Mouse (Mus musculus) heart, adult 2 months (tissue): ENCODE measurements around the gene Mmp24. TPM values are rescaled to one million over a fixed set of nuclear protein-coding genes. Genes with fewer than 3 reads are reported as not detected.

Experiments used
- DNase-seq, 2 experiments: peaks; one replicate each; pipeline ENCODE4 v3.0.0; 2021
- H3K27ac ChIP-seq: fragments of 200-600 bp; 2 replicates; pipeline ENCODE4 v1.8.1; 2022
- H3K27me3 ChIP-seq: fragments of 200-500 bp; 2 replicates; pipeline ENCODE4 v1.6.1; 2012; ENCODE audit warnings: mild to moderate bottlenecking, low read length, inconsistent platforms, mixed read lengths; ENCODE audit not compliant: control insufficient read depth, insufficient read depth
- H3K36me3 ChIP-seq: fragments of 200-500 bp; 2 replicates; pipeline ENCODE4 v1.6.1; 2012; ENCODE audit warnings: low read length, inconsistent platforms; ENCODE audit not compliant: control insufficient read depth, insufficient read depth
- H3K4me1 ChIP-seq: fragments of 200-500 bp; 2 replicates; pipeline ENCODE4 v1.6.1; 2011; ENCODE audit warnings: low read length; ENCODE audit not compliant: control insufficient read depth, insufficient read depth
- H3K4me3 ChIP-seq: fragments of 200-600 bp; 2 replicates; pipeline ENCODE4 v1.8.1; 2022
- H3K79me2 ChIP-seq: fragments of 200-500 bp; replicated peaks from 2 replicates; pipeline ENCODE4 v1.6.1; 2012; ENCODE audit warnings: mild to moderate bottlenecking, inconsistent platforms, low read length, moderate library complexity, mixed read lengths; ENCODE audit not compliant: control insufficient read depth, insufficient read depth
- H3K9ac ChIP-seq: fragments of 200-500 bp; 2 replicates; pipeline ENCODE4 v1.6.1; 2012; ENCODE audit warnings: low read depth, mild to moderate bottlenecking, control low read depth, inconsistent platforms, low read length, mixed read lengths
- CTCF ChIP-seq: fragments of 200-600 bp; IDR thresholded peaks from 2 replicates; pipeline ENCODE4 v1.8.1; 2022; ENCODE audit warnings: antibody characterized with exemption, mild to moderate bottlenecking, moderate library complexity
- EP300 ChIP-seq: fragments of 200-500 bp; IDR thresholded peaks from 2 replicates; pipeline ENCODE4 v1.6.1; 2011; ENCODE audit warnings: low read depth, low read length, control low read depth; ENCODE audit not compliant: insufficient read depth
- POLR2A ChIP-seq: fragments of 200-500 bp; IDR thresholded peaks from 2 replicates; pipeline ENCODE4 v1.6.1; 2011; ENCODE audit warnings: mild to moderate bottlenecking, low read depth, low read length, control low read depth; ENCODE audit not compliant: insufficient read depth
- WGBS: fragments of 180-500 bp; shearing (Covaris S2); methylation state at CpG from one replicate; pipeline ENCODE4 v1.1.7; 2018; 5-methylcytosine and 5-hydroxymethylcytosine counted together
- intact Hi-C: fragments of 180-260 bp; cut with DNase I; formaldehyde crosslinking; loops from one replicate; pipeline ENCODE4 v1.15.1; 2025
- polyA plus RNA-seq: library from polyadenylated mRNA; depleted of rRNA; stranded (reverse); fragments of >200 nt; gene quantifications from 2 replicates; pipeline ENCODE4 v1.2.3, GENCODE M21; 2012
- total RNA-seq, 2 experiments: library from RNA; stranded (reverse); gene quantifications; 2 replicates each; pipeline ENCODE4 v1.2.3; 2021

The Mmp24 gene
- total and polyA plus RNA-seq, 3 experiments: not detected

DNA sequence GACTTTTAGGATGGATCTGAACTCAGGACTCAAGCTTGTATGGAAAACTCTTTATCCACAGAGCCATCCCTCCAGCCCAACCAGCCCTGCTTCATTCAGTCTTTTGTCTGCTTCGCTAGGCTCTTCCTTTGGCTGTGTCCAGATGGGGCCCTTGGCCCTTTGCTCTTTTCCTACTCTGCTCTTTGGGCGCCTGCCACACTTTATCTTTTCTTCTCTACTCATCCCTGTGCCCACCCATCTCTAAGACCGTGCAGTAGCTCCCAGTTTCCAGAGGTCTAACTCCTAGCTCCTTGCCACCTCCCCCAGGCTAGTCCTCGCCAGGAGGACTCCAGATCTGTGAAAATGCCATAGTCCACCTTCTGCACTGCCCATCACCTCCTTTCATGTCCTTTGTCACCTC is 1.5 kb upstream of the Mmp24 start:
- WGBS: 52% methylated on average over 4 of the region's 4 CpGs
- DNase-seq: no peak
- intact Hi-C loops: no loop called here
- Histone ChIP-seq H3K4me1 (no peaks in the 10 kb centered on the region), H3K36me3 (no peaks in the 10 kb centered on the region), H3K9ac (no peak overlapping the region), H3K27me3 (peaks cover 11% of the 10 kb centered on the region), H3K79me2 (no peaks in the 10 kb centered on the region), H3K4me3 (no peak overlapping the region), H3K27ac (no peak overlapping the region)
- TF ChIP-seq CTCF (no peak), POLR2A (no peak), EP300 (no peak)

DNA sequence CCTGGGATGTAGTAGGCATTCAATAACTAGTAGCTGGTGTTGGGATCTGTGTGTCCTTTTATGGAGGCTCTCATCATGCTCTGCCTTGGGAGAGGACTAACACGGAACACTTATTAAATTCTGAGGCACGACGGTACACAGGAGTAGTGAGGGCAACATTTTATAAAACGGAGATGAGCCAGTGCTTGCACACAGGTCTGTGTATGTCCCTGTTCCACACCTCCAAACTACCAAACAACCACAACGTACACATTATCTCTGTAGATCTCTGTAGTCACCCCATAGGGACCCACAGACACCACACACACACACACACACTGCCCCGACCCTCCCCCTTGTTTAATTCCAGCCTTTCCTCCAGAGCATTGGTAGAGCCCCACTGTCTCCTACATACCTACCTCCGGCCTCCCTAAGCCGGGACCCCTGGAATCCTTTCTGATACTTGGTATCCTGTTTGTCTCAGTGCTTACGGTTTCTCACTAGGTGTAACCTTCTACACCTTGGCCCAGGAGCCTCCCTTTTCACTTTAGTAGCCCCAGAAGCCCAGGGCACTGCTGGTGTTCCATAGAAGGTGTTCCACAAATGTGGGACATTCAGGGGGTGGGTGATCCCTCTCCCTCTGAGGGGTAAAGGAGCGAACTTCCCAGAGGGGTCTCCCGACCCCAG is 748 bp upstream of the Mmp24 start:
- intact Hi-C loops: no loop called here
- TF ChIP-seq POLR2A: no peak
- no peak for TF ChIP-seq EP300
- TF ChIP-seq CTCF: no peak
- Histone ChIP-seq H3K79me2 (no peaks in the 10 kb centered on the region), H3K27me3 (peaks cover 11% of the 10 kb centered on the region), H3K4me3 (no peak overlapping the region), H3K27ac (no peak overlapping the region), H3K36me3 (no peaks in the 10 kb centered on the region), H3K4me1 (no peaks in the 10 kb centered on the region), H3K9ac (no peak overlapping the region)
- 51% methylated on average over 11 of the region's 11 CpGs for WGBS
- DNase-seq: no peak

DNA sequence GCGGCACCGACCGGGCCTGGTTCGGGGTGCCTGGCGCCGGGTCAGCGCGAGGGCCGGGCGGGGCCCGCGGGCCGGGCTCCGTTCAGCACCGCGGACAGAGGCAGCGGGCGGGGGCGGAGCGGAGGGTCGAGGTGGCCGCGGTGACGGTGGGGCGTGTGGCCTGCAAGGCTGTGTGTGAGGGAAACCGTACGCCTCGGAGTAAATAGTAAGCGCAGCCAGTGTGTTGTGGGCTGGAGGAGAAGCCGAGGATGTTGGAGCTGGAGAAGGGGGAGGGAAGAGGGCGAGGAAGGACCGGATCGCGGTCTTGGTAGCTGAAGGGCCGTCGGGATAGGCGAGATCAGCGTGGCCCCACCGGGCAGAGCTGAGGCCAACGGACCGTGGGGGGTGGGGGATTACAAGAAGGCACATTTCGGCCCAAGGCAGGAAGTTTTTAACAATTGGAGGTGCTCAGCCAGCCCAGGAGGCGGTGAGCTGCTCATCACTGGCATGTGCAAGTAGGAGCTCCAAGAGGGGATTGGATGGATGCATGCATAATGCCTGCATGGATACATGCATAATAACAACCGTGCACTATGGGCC is 632 bp downstream of the Mmp24 start:
- H3K36me3 ChIP-seq: no peaks in the 10 kb centered on the region
- WGBS: 2% methylated on average over 42 of the region's 44 CpGs
- intact Hi-C loops: no loop called here
- no peak overlapping the region for H3K4me3 ChIP-seq
- no peaks in the 10 kb centered on the region for H3K79me2 ChIP-seq
- H3K9ac ChIP-seq: no peak overlapping the region
- no peak overlapping the region for H3K27ac ChIP-seq
- DNase-seq: peak; percentile 39 to 74
- TF ChIP-seq EP300 (no peak), POLR2A (no peak), CTCF (no peak)
- H3K27me3 ChIP-seq: peaks cover 11% of the 10 kb centered on the region
- H3K4me1 ChIP-seq: no peaks in the 10 kb centered on the region

DNA sequence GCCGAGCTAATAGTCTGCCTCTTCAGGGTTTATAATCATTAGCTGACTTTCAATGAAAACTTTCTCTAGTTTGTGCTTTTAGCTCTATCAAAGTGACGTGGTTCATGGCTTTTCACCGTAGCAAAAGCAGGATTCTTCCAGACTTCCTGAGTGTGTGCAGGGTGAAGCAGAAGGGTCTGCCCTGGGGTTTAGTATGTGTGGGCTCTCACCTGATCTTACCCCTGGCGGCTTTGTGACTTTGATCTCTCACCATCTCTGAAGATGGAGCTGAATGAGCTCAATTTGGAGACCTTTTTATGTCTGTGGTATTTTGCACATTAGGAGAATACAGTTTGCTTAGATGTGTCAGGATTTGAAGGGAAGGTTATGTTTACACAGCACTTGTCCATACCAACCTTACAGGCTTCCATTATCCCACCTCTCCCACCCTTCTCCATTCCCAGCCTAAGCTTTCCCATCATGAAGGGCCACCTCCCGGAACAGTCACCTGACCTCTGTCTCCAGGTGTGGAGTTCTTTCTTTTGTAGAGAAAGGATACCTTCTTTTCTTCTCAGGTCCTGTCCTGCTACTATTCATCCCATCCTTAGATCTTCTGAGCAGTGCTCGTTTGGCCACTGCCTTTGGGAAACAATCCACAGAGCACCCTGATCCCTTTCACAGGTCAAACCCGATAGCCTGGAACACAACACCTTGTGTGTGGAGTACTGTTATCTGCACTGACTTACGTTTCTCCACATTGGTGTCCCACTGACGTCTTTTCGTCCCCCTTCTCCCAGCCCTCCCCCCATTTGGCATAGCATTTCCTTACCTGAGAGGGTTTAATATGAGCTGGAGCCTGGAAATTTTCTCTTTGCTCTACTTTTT is 1.9 kb downstream of the Mmp24 start:
- H3K27me3 ChIP-seq: peaks cover 11% of the 10 kb centered on the region
- no peak for DNase-seq
- intact Hi-C loops: no loop called here
- H3K27ac ChIP-seq: no peak overlapping the region
- WGBS: 63% methylated on average over 10 of the region's 10 CpGs
- no peak overlapping the region for H3K4me3 ChIP-seq
- H3K9ac ChIP-seq: no peak overlapping the region
- H3K79me2 ChIP-seq: no peaks in the 10 kb centered on the region
- H3K4me1 ChIP-seq: no peaks in the 10 kb centered on the region
- TF ChIP-seq POLR2A: no peak
- no peak for TF ChIP-seq EP300
- no peak for TF ChIP-seq CTCF
- no peaks in the 10 kb centered on the region for H3K36me3 ChIP-seq

DNA sequence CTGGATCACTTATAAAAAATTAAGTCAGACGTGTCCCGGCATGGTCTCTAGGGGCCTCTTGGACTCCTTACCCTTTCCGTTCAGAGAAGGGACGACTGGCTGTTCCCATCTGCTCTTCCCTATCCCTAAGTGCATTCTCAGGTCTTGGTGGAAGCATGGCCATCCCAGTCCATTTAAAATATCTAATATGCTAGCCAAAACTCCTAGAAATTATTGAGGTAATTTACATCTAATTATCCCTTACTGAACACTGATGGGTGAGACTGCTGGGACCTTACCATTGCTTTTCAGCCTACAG is 2.5 kb downstream of the Mmp24 start:
- H3K79me2 ChIP-seq: no peaks in the 10 kb centered on the region
- WGBS: 75% methylated on average over 4 of the region's 4 CpGs
- H3K27ac ChIP-seq: no peak overlapping the region
- intact Hi-C loops: no loop called here
- H3K4me3 ChIP-seq: no peak overlapping the region
- H3K4me1 ChIP-seq: no peaks in the 10 kb centered on the region
- no peak for TF ChIP-seq POLR2A
- no peak for TF ChIP-seq EP300
- no peak for TF ChIP-seq CTCF
- H3K27me3 ChIP-seq: peaks cover 11% of the 10 kb centered on the region
- H3K36me3 ChIP-seq: no peaks in the 10 kb centered on the region
- DNase-seq: no peak
- no peak overlapping the region for H3K9ac ChIP-seq

DNA sequence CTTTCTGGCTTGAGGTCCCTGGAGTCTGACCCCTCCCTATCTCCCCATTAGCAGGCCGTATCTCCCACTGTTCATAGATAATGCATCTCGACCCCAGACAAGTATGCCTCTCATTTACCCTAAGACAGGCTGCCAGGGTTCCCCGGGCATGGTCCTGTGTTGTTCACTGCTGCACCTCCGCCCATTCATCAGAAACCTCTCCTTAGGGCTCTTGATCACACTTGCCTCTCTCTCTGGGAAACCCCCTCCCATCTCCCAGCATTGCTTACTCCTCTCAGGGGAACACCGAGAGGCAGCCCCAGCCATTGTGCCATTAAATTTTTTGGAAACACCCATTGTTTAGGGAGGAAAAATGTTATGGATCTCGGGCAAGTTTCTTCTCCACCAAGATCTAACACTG is 2.9 kb downstream of the Mmp24 start:
- 59% methylated on average over 6 of the region's 6 CpGs for WGBS

More for the DNA sequence above, 2.9 kb downstream of the Mmp24 start:
- intact Hi-C loops: no loop called here
- H3K9ac ChIP-seq: no peak overlapping the region
- H3K4me1 ChIP-seq: no peaks in the 10 kb centered on the region
- H3K27me3 ChIP-seq: peaks cover 11% of the 10 kb centered on the region
- no peak overlapping the region for H3K4me3 ChIP-seq
- no peak for DNase-seq
- TF ChIP-seq CTCF: no peak
- no peak for TF ChIP-seq POLR2A
- no peaks in the 10 kb centered on the region for H3K79me2 ChIP-seq
- H3K36me3 ChIP-seq: no peaks in the 10 kb centered on the region
- no peak overlapping the region for H3K27ac ChIP-seq
